Mouse (Mus musculus) CD4-positive naive resting alpha-beta T cell, adult 57 days (primary cell): Measurements from ENCODE around the gene Cts7. TPM values are rescaled to one million over a fixed set of nuclear protein-coding genes. Genes with fewer than 3 reads are reported as not detected.

ENCODE experiments used
- total RNA-seq: library from RNA; stranded (reverse); gene quantifications from one replicate; pipeline ENCODE4 v1.2.4, GENCODE M21; 2023

Gene Cts7
- total RNA-seq = not detected

DNA sequence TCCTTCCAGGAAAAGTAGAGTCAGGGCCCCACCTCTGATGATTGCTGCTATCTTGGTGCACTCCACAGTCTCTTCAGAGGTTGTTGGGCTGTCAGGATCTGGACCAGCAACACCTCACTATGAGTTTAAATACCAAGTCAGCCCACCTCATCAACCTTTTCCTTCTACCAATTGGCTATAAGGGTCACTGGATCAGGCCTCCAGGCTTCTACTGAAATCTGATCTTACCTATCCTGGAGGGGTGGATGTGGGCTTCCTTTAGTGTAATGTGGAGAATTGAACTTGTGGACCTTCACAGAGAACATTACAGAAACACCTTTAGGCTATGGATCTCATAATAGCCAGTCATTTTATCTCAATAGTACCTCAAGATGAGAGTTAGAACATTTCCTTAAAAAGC lies at the start of gene Cts7:
TSS of gene Cts7 (minus strand) at position 101 of the 400 bp plus-strand sequence.

Other genes with a start within 250 kb of the Cts7 start
- gene Ctsr, start 193.9 kb downstream of the Cts7 start, total RNA-seq = not detected
- not detected for gene Cts6, start 154.8 kb downstream of the Cts7 start, total RNA-seq
- not detected for gene Cts8, start 102.8 kb downstream of the Cts7 start, total RNA-seq
- not detected for gene Gm49398, start 69.4 kb downstream of the Cts7 start, total RNA-seq
- gene Ctsm, start 183.6 kb upstream of the Cts7 start, total RNA-seq = not detected
- gene Gm49352, start 210.0 kb upstream of the Cts7 start, total RNA-seq = not detected
- gene Cts3, start 211.9 kb upstream of the Cts7 start, total RNA-seq = not detected